Mouse (Mus musculus) small intestine, adult 2 months (tissue): ENCODE measurements around the gene Scd1. TPM values are rescaled to one million over a fixed set of nuclear protein-coding genes. Genes with fewer than 3 reads are reported as not detected.

Experiments used
- H3K27ac ChIP-seq: fragments of 200-500 bp; 2 replicates; pipeline ENCODE4 v1.5.1; 2012; ENCODE audit warnings: low read depth, low read length, control low read depth, inconsistent platforms; ENCODE audit not compliant: insufficient read depth
- H3K27me3 ChIP-seq: fragments of 200-500 bp; 2 replicates; pipeline ENCODE4 v1.6.1; 2012; ENCODE audit warnings: mild to moderate bottlenecking, moderate library complexity, low read length, inconsistent platforms; ENCODE audit not compliant: control insufficient read depth, insufficient read depth
- H3K36me3 ChIP-seq: fragments of 200-500 bp; 2 replicates; pipeline ENCODE4 v1.6.1; 2012; ENCODE audit warnings: mild to moderate bottlenecking, low read length, control low read depth, inconsistent platforms; ENCODE audit not compliant: control insufficient read depth, insufficient read depth
- H3K4me1 ChIP-seq: fragments of 200-500 bp; 2 replicates; pipeline ENCODE4 v1.6.1; 2012; ENCODE audit warnings: low read length, inconsistent platforms, mixed read lengths; ENCODE audit not compliant: control insufficient read depth, insufficient read depth, insufficient read length
- H3K4me3 ChIP-seq: fragments of 200-500 bp; 2 replicates; pipeline ENCODE4 v1.5.1; 2012; ENCODE audit warnings: low read depth, mild to moderate bottlenecking, control low read depth, inconsistent platforms, low read length, moderate library complexity
- CTCF ChIP-seq: fragments of 200-500 bp; IDR thresholded peaks from 2 replicates; pipeline ENCODE4 v1.5.1; 2012; ENCODE audit warnings: low read depth, mild to moderate bottlenecking, control low read depth, inconsistent platforms, low read length, moderate library complexity, mixed read lengths; ENCODE audit not compliant: insufficient replicate concordance, insufficient read length; ENCODE audit errors: extremely low read depth
- POLR2A ChIP-seq: fragments of 200-500 bp; IDR thresholded peaks from 2 replicates; pipeline ENCODE4 v1.6.1; 2012; ENCODE audit warnings: low read depth, mild to moderate bottlenecking, control low read depth, inconsistent platforms, low read length, moderate library complexity
- WGBS: fragments of 180-500 bp; shearing (Covaris S2); methylation state at CpG from one replicate; pipeline ENCODE4 v1.1.7; 2018; 5-methylcytosine and 5-hydroxymethylcytosine counted together
- polyA plus RNA-seq: library from polyadenylated mRNA; depleted of rRNA; stranded (reverse); fragments of >200 nt; gene quantifications from 2 replicates; pipeline ENCODE4 v1.2.3, GENCODE M21; 2012

Gene Scd1
- polyA plus RNA-seq, 1 experiment, result 9.6 TPM

DNA sequence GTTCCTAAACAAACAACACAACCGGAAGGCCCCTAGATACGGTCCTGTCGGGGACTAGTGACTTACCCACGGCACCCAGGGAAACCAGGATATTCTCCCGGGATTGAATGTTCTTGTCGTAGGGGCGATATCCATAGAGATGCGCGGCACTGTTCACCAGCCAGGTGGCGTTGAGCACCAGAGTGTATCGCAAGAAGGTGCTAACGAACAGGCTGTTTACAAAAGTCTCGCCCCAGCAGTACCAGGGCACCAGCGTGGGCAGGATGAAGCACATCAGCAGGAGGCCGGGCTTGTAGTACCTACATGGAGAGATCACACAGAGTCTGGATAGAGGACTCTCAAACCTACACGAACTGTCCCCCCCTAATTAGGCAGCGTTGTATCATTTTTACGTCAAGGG, 7.6 kb downstream of the Scd1 start:
- WGBS, result 81% methylated on average over 18 of the region's 18 CpGs
- Histone ChIP-seq H3K27me3 (no peaks in the 10 kb centered on the region), H3K36me3 (no peaks in the 10 kb centered on the region), H3K4me3 (no peak overlapping the region), H3K27ac (no peak overlapping the region), H3K4me1 (no peaks in the 10 kb centered on the region)
- no peak for TF ChIP-seq POLR2A
- TF ChIP-seq CTCF, result no peak

GRCm38 (mm10) chr19:44396742-44397141, 10.9 kb downstream of the Scd1 start:
- no peaks in the 10 kb centered on the region for H3K27me3 ChIP-seq
- no peaks in the 10 kb centered on the region for H3K36me3 ChIP-seq
- no peak overlapping the region for H3K4me3 ChIP-seq
- H3K4me1 ChIP-seq, result no peaks in the 10 kb centered on the region
- no peak for TF ChIP-seq CTCF
- no peak for TF ChIP-seq POLR2A
- 69% methylated on average over 5 of the region's 5 CpGs for WGBS
- no peak overlapping the region for H3K27ac ChIP-seq

GRCm38 (mm10) chr19:44394972-44395371, 12.7 kb downstream of the Scd1 start:
- 67% methylated on average over 7 of the region's 7 CpGs for WGBS
- Histone ChIP-seq H3K4me1 (no peaks in the 10 kb centered on the region), H3K36me3 (no peaks in the 10 kb centered on the region), H3K27me3 (no peaks in the 10 kb centered on the region), H3K27ac (no peak overlapping the region), H3K4me3 (no peak overlapping the region)
- TF ChIP-seq CTCF (no peak), POLR2A (no peak)

- H3K4me1 ChIP-seq, result peaks cover 2% of the 10 kb centered on the region; the same call in 1 of the 2 replicates
- H3K27ac ChIP-seq, result no peak overlapping the region
- no peak overlapping the region for H3K4me3 ChIP-seq
- no peaks in the 10 kb centered on the region for H3K36me3 ChIP-seq
- 72% methylated on average over 5 of the region's 5 CpGs for WGBS
- H3K27me3 ChIP-seq, result no peaks in the 10 kb centered on the region
- TF ChIP-seq CTCF, result no peak
- no peak for TF ChIP-seq POLR2A
Measured at GRCm38 (mm10) chr19:44393962-44394422, 13.7 kb downstream of the Scd1 start.

DNA sequence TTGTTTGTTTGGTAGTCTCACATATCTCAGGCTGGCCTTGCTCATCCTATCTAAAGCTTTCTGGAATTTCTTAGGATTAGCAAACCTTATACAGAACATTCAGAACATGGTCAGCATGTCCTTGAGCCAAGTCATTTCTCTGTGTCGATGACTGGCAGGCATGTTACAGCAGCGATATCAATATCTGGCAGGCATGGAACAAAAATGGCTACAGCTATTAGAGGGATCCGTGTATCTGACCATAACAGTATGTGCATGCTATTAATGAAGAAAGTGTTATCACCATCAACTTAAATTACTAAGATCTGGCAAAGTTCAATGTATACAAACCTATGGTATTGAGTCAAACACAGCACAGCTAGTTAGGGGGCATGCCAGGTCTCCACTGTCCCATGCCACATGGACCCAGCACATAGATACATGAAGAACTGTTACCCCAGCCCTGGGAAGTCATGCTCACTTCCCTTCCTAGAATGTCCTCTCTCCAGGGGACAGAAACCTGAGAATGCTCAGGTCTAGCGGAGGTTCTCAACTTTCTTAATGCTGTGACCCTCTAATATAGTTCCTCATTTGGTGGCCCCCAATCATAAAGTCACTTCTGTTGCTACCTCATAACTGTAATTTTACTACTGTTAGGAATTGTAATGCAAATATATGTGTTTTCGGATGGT, 15.2 kb downstream of the Scd1 start:
- TF ChIP-seq CTCF (no peak), POLR2A (no peak)
- no peak overlapping the region for H3K27ac ChIP-seq
- 86% methylated on average over 5 of the region's 5 CpGs for WGBS
- H3K27me3 ChIP-seq, result no peaks in the 10 kb centered on the region
- no peak overlapping the region for H3K4me3 ChIP-seq
- peaks cover 6% of the 10 kb centered on the region for H3K4me1 ChIP-seq
- H3K36me3 ChIP-seq, result no peaks in the 10 kb centered on the region

DNA sequence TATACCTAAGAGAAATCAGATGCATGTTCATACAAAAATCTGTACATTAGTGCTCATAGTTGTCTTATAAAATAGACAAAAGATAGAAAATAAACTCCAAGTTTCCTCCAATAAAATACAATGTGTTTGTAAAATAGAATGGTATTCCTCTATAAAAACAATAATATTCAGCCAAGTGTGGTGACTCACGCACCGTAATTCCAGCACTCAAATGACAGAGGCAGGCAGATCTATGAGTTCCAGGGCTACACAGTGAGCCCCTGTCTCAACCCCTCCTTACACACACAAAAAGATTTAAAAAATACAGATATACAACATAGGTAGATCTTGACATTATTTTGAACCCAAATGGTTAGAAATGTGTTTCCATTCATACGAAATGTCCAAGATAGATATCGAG, 15.8 kb downstream of the Scd1 start:
- H3K4me3 ChIP-seq, result no peak overlapping the region
- H3K27ac ChIP-seq, result no peak overlapping the region
- H3K27me3 ChIP-seq, result no peaks in the 10 kb centered on the region
- H3K4me1 ChIP-seq, result peaks cover 6% of the 10 kb centered on the region
- no peaks in the 10 kb centered on the region for H3K36me3 ChIP-seq
- 90% methylated on average over 4 of the region's 4 CpGs for WGBS
- no peak for TF ChIP-seq POLR2A
- no peak for TF ChIP-seq CTCF

DNA sequence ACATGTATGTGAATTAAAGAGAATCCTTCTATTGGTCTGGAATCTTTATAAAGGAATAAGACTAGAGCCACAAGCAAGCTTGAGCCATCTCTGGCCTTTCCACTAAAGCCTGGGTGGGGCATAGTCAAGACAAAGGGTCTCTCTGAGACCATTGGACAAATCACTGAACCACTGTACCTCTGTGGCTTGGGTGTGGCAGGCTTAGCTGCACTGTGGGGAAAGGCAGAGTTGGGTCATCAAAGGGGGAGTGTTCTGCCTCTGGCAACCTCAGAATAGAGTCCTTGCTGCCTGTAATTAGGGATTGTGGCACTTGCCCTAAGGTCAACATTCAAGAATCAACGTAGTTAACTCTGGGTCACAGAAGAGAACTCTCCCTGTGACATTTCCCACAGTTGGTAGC, 18.2 kb downstream of the Scd1 start:
- TF ChIP-seq CTCF (no peak), POLR2A (no peak)
- no peak overlapping the region for H3K27ac ChIP-seq
- no peak overlapping the region for H3K4me3 ChIP-seq
- H3K27me3 ChIP-seq, result no peaks in the 10 kb centered on the region
- H3K36me3 ChIP-seq, result no peaks in the 10 kb centered on the region
- peaks cover 6% of the 10 kb centered on the region for H3K4me1 ChIP-seq
- WGBS, result 5% methylated on average over 1 of the region's 1 CpGs
